Mouse (Mus musculus) megakaryocyte, embryonic 14.5 days (primary cell): ENCODE results near the gene Zp3.

Experiments
- FLI1 ChIP-seq: IDR thresholded peaks from 2 replicates; pipeline ENCODE4 v1.6.1; 2012; ENCODE audit warnings: low read length, inconsistent platforms, mixed read lengths
- GATA1 ChIP-seq: IDR thresholded peaks from 3 replicates; pipeline ENCODE4 v1.6.1; 2012; ENCODE audit warnings: mixed read lengths, low read length, inconsistent platforms, borderline replicate concordance

GRCm38 (mm10) chr5:135971876-135972275 is 8.0 kb upstream of the Zp3 start:
- no peak for TF ChIP-seq GATA1
- TF ChIP-seq FLI1: no peak
